Mouse (Mus musculus): ENCODE data around the gene Atp5s.

DNA sequence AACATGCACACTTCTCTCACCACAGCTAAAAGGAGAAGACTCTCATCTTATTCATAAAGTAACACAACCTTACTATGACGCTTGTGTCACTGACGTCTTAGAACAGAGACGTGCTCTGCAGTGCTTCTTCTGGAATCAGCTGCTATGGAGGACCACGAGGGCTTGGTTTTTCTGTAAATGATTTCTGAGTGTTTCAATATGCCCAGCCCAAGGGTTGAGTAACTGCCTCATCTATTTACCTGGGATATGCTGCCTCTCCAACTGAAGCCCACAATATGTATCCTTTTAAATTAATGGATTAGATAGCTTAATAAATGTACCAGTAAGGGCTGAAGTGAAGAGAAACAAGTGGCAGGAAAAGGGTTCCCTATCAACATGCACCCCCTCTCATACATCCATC lies 34.0 kb upstream of the Atp5s start:
- no peak for TF ChIP-seq CTCF (IDR thresholded peaks at IDR 0.05; ENCODE audit: control insufficient read depth, insufficient read depth, low read length)
- TF ChIP-seq POLR2A (IDR thresholded peaks at IDR 0.05; ENCODE audit: borderline replicate concordance, control insufficient read depth, low read depth, low read length) = no peak

All from bone marrow, adult 2 months (tissue).